Mouse (Mus musculus): Measurements from ENCODE around the gene Gm13272. TPM values are rescaled to one million over a fixed set of nuclear protein-coding genes. Genes with fewer than 3 reads are reported as not detected.
"Not testable (repeated sequence)": the region's sequence is repeated elsewhere in the genome, so short reads cannot be mapped to it uniquely, and the experiment has no call there.

The Gm13272 gene
- polyA plus RNA-seq, 1 experiment from 2014 or later, result not detected

DNA sequence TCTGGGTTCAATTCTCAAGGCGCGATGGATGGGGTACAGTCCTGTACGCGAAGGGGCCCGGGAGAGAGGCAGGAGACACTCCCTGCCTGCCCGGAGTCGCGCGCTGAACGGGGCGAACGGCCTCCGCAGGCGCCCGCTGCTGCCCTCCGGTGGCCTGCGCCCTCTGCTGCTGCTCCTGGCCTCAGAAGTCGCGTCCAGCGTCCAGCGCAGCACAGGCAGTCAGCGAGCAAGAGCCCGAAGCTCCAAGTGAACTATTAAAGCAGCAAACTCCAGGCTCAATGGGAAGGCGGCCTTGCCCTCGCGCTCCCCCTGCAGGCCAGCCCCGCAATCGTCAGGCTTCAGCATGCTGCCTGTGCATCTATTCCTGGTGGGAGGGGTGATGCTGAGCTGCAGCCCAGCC lies 19.2 kb upstream of the Gm13272 start:
- under 1% methylated on average over 27 of the region's 28 CpGs for WGBS
- peak; percentile 64 for DNase-seq (ENCODE audit: extremely low spot score, low spot score)
- peak overlapping the region; percentile 44 for H3K4me3 ChIP-seq
- not testable (repeated sequence) for H3K27me3 ChIP-seq (ENCODE audit: poor library complexity, severe bottlenecking); H3K9me3 ChIP-seq; H3K36me3 ChIP-seq (replicated peaks)
- H3K4me1 ChIP-seq, result peaks cover 10% of the 10 kb centered on the region
- peak overlapping the region; percentile 66; the same call in 1 of the 2 replicates for H3K27ac ChIP-seq

DNA sequence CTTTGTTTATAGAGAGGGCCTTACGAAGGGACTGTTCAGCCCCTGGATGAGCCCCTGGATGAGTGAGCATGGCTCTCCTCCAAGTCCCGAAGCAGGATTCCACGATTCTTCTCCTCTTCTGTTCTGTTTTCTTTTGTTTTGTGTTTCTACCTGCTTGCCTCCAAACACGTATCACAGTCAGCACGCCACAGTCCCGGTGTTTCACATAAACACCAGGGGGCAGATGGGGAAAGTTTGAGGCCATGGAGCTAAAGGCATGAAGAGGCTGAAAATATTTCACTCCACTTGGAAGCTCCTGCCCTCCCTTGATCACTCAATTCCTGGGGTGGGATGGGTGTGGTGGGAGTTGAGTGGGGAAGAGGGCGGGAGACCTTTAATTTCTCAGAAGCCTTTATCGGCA lies 17.9 kb upstream of the Gm13272 start:
- not testable (repeated sequence) for H3K27me3 ChIP-seq (ENCODE audit: poor library complexity, severe bottlenecking); H3K9me3 ChIP-seq; H3K4me1 ChIP-seq; H3K36me3 ChIP-seq (replicated peaks); DNase-seq (ENCODE audit: extremely low spot score, low spot score); H3K4me3 ChIP-seq; H3K27ac ChIP-seq
- 75% methylated on average over 6 of the region's 8 CpGs for WGBS

DNA sequence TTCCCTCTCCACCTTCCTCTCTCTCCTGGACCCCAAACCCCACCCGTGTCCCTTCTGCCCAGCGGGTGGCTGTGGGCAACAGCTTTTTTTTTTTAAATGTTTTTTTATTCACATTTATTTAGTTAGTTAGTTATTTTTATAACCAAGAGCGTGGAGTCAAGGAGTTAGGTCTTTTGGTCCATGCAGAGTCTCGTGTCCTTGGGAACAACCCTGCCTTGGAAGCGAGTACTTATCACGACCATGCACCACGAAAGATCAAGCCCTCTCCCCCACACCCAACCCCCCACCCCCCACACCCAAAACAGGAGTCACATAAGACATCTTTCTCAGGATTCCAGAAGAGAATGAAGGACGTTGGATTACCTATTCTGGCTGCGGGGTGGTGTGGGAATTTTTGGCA lies 17.3 kb upstream of the Gm13272 start:
- DNase-seq (ENCODE audit: extremely low spot score, low spot score), result not testable (repeated sequence)
- 54% methylated on average over 9 of the region's 9 CpGs for whole genome bisulfite sequencing

DNA sequence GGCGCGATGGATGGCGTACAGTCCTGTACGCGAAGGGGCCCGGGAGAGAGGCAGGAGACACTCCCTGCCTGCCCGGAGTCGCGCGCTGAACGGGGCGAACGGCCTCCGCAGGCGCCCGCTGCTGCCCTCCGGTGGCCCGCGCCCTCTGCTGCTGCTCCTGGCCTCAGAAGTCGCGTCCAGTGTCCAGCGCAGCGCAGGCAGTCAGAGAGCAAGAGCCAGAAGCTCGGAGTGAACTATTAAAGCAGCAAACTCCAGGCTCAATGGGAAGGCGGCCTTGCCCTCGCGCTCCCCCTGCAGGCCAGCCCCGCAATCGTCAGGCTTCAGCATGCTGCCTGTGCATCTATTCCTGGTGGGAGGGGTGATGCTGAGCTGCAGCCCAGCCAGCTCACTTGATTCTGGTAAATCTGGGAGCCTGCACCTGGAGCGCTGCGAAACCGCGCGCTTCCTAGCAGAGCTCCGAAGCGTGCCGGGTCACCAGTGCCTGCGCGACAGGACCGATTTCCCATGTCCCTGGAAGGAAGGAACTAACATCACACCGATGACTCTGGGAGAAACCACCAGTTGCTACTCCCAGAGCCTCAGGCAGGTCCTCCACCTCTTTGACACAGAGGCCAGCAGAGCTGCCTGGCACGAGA lies 16.1 kb upstream of the Gm13272 start:
- not testable (repeated sequence) for H3K27ac ChIP-seq; H3K36me3 ChIP-seq (replicated peaks); H3K27me3 ChIP-seq (ENCODE audit: poor library complexity, severe bottlenecking); H3K4me1 ChIP-seq; H3K9me3 ChIP-seq
- WGBS, result 2% methylated on average over 40 of the region's 42 CpGs
- peak; percentile 63 for DNase-seq (ENCODE audit: extremely low spot score, low spot score)
- peak overlapping the region; percentile 45 for H3K4me3 ChIP-seq

More for the DNA sequence above, 17.3 kb upstream of the Gm13272 start:
- not testable (repeated sequence) for H3K27ac ChIP-seq; H3K27me3 ChIP-seq (ENCODE audit: poor library complexity, severe bottlenecking); H3K4me1 ChIP-seq; H3K9me3 ChIP-seq; H3K4me3 ChIP-seq; H3K36me3 ChIP-seq (replicated peaks)

DNA sequence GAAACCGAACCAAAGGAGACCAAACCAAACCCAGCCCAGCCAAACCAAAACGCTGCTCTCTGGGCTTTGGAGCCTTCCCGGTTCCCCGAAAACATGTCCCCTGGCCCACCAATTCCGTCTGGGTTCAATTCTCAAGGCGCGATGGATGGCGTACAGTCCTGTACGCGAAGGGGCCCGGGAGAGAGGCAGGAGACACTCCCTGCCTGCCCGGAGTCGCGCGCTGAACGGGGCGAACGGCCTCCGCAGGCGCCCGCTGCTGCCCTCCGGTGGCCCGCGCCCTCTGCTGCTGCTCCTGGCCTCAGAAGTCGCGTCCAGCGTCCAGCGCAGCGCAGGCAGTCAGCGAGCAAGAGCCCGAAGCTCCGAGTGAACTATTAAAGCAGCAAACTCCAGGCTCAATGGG lies 6.1 kb upstream of the Gm13272 start, which contains the start of gene Gm13290:
Gene Gm13290, plus strand, starts transcription at position 301 of the 400 bp plus-strand sequence.
- not testable (repeated sequence) for H3K4me1 ChIP-seq; H3K36me3 ChIP-seq (replicated peaks); H3K27ac ChIP-seq; H3K9me3 ChIP-seq; H3K27me3 ChIP-seq (ENCODE audit: poor library complexity, severe bottlenecking); H3K4me3 ChIP-seq; DNase-seq (ENCODE audit: extremely low spot score, low spot score)
- WGBS, result no CpG with 5 or more reads among the region's 32 CpGs

DNA sequence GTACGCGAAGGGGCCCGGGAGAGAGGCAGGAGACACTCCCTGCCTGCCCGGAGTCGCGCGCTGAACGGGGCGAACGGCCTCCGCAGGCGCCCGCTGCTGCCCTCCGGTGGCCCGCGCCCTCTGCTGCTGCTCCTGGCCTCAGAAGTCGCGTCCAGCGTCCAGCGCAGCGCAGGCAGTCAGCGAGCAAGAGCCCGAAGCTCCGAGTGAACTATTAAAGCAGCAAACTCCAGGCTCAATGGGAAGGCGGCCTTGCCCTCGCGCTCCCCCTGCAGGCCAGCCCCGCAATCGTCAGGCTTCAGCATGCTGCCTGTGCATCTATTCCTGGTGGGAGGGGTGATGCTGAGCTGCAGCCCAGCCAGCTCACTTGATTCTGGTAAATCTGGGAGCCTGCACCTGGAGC lies 3.0 kb upstream of the Gm13272 start, which contains the start of gene Gm13289:
Gene Gm13289, plus strand, starts transcription at position 301 of the 400 bp plus-strand sequence.
- H3K9me3 ChIP-seq; H3K36me3 ChIP-seq (replicated peaks); H3K27me3 ChIP-seq (ENCODE audit: poor library complexity, severe bottlenecking); H3K4me3 ChIP-seq; H3K4me1 ChIP-seq; DNase-seq (ENCODE audit: extremely low spot score, low spot score); H3K27ac ChIP-seq: not testable (repeated sequence)
- no CpG with 5 or more reads among the region's 29 CpGs for WGBS

DNA sequence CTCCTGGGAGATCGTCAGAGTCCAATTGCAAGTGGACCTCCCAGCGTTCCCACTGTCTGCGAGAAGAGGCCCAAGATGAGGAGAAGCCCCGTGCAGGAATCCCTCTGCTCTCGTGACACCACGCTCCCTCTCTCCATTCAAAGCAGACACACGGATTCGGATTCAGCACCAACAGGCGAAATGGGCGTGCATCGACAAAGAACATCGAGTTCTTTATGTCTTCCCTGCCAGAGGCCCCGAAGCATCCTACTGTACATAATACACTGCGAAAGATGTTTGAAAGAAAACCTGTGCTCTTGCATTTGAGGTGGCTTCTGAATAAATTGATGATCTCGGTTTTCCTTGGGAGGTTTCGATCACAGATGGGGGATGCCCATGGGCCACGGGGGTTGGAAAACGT lies 670 bp downstream of the Gm13272 start:
- H3K27ac ChIP-seq; H3K4me3 ChIP-seq; H3K4me1 ChIP-seq; H3K36me3 ChIP-seq (replicated peaks); DNase-seq (ENCODE audit: extremely low spot score, low spot score); H3K9me3 ChIP-seq; H3K27me3 ChIP-seq (ENCODE audit: poor library complexity, severe bottlenecking): not testable (repeated sequence)
- WGBS, result 43% methylated on average over 16 of the region's 18 CpGs

DNA sequence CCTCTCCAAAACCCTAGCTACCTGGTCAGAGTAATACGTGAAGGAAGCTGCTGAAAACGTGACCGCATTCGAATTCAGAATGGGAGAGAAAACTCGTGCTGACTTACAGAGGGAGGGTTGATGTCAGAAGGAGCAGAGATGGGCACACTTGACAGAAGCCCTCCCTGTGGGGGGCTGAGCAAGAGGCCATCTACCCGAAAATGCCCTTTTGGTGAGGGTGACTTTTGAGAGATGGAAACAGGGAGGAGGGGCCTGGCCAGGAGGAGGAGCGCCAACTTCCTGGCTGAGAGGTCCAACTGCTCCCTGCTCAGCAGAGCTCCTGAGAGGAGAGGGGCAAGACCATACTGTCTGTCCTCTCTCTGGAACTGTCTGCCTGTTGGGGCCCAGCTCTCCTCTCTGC lies 2.2 kb downstream of the Gm13272 start, which contains the start of gene Ifnz:
Gene Ifnz, plus strand, starts transcription at position 301 of the 400 bp plus-strand sequence.
- H3K4me3 ChIP-seq, result peak within 1 kb of the TSS; percentile 33; the same call in 1 of the 2 replicates
- DNase-seq (ENCODE audit: extremely low spot score, low spot score); H3K4me1 ChIP-seq; H3K36me3 ChIP-seq (replicated peaks); H3K9me3 ChIP-seq; H3K27ac ChIP-seq; H3K27me3 ChIP-seq (ENCODE audit: poor library complexity, severe bottlenecking): not testable (repeated sequence)
- WGBS, result 17% methylated on average over 5 of the region's 7 CpGs

DNA sequence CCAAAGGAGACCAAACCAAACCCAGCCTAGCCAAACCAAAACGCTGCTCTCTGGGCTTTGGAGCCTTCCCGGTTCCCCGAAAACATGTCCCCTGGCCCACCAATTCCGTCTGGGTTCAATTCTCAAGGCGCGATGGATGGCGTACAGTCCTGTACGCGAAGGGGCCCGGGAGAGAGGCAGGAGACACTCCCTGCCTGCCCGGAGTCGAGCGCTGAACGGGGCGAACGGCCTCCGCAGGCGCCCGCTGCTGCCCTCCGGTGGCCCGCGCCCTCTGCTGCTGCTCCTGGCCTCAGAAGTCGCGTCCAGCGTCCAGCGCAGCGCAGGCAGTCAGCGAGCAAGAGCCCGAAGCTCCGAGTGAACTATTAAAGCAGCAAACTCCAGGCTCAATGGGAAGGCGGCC lies 2.7 kb downstream of the Gm13272 start:
- H3K9me3 ChIP-seq; H3K27ac ChIP-seq; DNase-seq (ENCODE audit: extremely low spot score, low spot score); H3K4me1 ChIP-seq; H3K36me3 ChIP-seq (replicated peaks); H3K27me3 ChIP-seq (ENCODE audit: poor library complexity, severe bottlenecking): not testable (repeated sequence)
- peak overlapping the region; percentile 33; the same call in 1 of the 2 replicates for H3K4me3 ChIP-seq
- WGBS, result 0% methylated on average over 4 of the region's 31 CpGs

DNA sequence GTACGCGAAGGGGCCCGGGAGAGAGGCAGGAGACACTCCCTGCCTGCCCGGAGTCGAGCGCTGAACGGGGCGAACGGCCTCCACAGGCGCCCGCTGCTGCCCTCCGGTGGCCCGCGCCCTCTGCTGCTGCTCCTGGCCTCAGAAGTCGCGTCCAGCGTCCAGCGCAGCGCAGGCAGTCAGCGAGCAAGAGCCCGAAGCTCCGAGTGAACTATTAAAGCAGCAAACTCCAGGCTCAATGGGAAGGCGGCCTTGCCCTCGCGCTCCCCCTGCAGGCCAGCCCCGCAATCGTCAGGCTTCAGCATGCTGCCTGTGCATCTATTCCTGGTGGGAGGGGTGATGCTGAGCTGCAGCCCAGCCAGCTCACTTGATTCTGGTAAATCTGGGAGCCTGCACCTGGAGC lies 5.8 kb downstream of the Gm13272 start, which contains the start of gene Gm13276:
Gene Gm13276, plus strand, starts transcription at position 301 of the 400 bp plus-strand sequence.
- no CpG with 5 or more reads among the region's 27 CpGs for WGBS
- not testable (repeated sequence) for H3K9me3 ChIP-seq; DNase-seq (ENCODE audit: extremely low spot score, low spot score); H3K4me1 ChIP-seq; H3K27ac ChIP-seq; H3K27me3 ChIP-seq (ENCODE audit: poor library complexity, severe bottlenecking); H3K36me3 ChIP-seq (replicated peaks); H3K4me3 ChIP-seq

DNA sequence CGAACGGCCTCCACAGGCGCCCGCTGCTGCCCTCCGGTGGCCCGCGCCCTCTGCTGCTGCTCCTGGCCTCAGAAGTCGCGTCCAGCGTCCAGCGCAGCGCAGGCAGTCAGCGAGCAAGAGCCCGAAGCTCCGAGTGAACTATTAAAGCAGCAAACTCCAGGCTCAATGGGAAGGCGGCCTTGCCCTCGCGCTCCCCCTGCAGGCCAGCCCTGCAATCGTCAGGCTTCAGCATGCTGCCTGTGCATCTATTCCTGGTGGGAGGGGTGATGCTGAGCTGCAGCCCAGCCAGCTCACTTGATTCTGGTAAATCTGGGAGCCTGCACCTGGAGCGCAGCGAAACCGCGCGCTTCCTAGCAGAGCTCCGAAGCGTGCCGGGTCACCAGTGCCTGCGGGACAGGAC lies 8.8 kb downstream of the Gm13272 start, which contains the start of gene Gm13277:
Gene Gm13277, plus strand, starts transcription at position 231 of the 400 bp plus-strand sequence.
- not testable (repeated sequence) for H3K9me3 ChIP-seq
- WGBS, result 3% methylated on average over 4 of the region's 28 CpGs

DNA sequence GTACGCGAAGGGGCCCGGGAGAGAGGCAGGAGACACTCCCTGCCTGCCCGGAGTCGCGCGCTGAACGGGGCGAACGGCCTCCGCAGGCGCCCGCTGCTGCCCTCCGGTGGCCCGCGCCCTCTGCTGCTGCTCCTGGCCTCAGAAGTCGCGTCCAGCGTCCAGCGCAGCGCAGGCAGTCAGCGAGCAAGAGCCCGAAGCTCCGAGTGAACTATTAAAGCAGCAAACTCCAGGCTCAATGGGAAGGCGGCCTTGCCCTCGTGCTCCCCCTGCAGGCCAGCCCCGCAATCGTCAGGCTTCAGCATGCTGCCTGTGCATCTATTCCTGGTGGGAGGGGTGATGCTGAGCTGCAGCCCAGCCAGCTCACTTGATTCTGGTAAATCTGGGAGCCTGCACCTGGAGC lies 11.6 kb downstream of the Gm13272 start, which contains the start of gene Gm13278:
Gene Gm13278, plus strand, starts transcription at position 301 of the 400 bp plus-strand sequence.
- H3K4me3 ChIP-seq; H3K27me3 ChIP-seq (ENCODE audit: poor library complexity, severe bottlenecking); DNase-seq (ENCODE audit: extremely low spot score, low spot score); H3K36me3 ChIP-seq (replicated peaks); H3K9me3 ChIP-seq; H3K27ac ChIP-seq; H3K4me1 ChIP-seq: not testable (repeated sequence)
- WGBS, result no CpG with 5 or more reads among the region's 28 CpGs

More for the DNA sequence above, 8.8 kb downstream of the Gm13272 start, which contains the start of gene Gm13277:
- not testable (repeated sequence) for H3K4me3 ChIP-seq; H3K4me1 ChIP-seq; H3K36me3 ChIP-seq (replicated peaks); DNase-seq (ENCODE audit: extremely low spot score, low spot score); H3K27ac ChIP-seq; H3K27me3 ChIP-seq (ENCODE audit: poor library complexity, severe bottlenecking)

DNA sequence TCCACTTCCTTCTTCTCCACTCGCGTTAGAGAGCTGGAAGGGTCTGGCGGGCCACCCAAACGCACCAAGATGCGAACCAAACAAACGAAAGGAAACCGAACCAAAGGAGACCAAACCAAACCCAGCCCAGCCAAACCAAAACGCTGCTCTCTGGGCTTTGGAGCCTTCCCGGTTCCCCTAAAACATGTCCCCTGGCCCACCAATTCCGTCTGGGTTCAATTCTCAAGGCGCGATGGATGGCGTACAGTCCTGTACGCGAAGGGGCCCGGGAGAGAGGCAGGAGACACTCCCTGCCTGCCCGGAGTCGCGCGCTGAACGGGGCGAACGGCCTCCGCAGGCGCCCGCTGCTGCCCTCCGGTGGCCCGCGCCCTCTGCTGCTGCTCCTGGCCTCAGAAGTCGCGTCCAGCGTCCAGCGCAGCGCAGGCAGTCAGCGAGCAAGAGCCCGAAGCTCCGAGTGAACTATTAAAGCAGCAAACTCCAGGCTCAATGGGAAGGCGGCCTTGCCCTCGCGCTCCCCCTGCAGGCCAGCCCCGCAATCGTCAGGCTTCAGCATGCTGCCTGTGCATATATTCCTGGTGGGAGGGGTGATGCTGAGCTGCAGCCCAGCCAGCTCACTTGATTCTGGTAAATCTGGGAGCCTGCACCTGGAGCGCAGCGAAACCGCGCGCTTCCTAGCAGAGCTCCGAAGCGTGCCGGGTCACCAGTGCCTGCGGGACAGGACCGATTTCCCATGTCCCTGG lies 14.5 kb downstream of the Gm13272 start, which contains the start of gene Gm13275:
Gene Gm13275, plus strand, starts transcription at position 552 of the 740 bp plus-strand sequence.
- not testable (repeated sequence) for H3K36me3 ChIP-seq (replicated peaks); H3K4me1 ChIP-seq; H3K27me3 ChIP-seq (ENCODE audit: poor library complexity, severe bottlenecking); DNase-seq (ENCODE audit: extremely low spot score, low spot score); H3K27ac ChIP-seq; H3K4me3 ChIP-seq; H3K9me3 ChIP-seq
- WGBS, result 0% methylated on average over 17 of the region's 52 CpGs
